Mouse (Mus musculus) thymus, postnatal 0 days (tissue): Measurements from ENCODE around the gene 3110082I17Rik. TPM values are rescaled to one million over a fixed set of nuclear protein-coding genes. Genes with fewer than 3 reads are reported as not detected.
A peak's percentile ranks its signal among the peaks of the same experiment; 100 is the strongest.

Experiments used
- DNase-seq: peaks from one replicate; pipeline ENCODE4 v3.0.0-alpha.2; 2015; ENCODE audit warnings: low spot score
- polyA plus RNA-seq: library from polyadenylated mRNA; unstranded; fragments of >200 nt; fragmentation: Nextera tagmentation; extraction: Ambion mirVana; gene quantifications from 2 replicates; pipeline ENCODE4 v1.2.1, GENCODE M21; 2015

Gene 3110082I17Rik
- polyA plus RNA-seq, 1 experiment from 2014 or later = 19.9 TPM

DNA sequence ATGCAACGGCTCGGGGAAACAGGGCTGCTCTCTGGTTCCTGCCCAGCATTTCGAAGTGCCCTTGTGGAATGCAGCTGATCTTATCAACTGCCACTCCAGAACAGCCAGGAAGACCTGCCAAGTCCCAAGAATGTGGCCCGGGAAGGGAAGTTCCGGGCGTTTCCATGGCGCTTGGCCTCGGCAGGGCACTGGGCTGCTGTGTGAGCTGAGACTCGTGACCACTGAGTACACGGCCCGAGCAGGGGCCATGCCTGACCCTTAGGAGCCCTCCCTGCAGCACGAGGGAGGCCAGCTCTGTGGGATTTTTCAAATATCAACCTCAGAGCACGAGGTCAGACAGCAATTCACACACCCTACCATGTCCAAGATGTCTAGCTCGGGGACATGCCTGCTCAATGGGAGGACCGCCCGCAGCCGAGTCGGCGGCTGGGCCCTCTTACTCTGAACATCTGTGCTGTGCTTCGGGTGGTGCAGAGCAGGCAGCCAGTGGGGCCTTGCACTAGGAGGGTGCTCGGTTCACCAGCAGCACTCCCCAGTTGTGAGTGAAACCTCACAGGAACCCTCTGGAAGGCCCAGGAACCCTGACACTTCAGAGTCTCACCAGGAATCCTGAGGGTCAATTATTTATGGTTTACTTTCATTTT lies 81.2 kb downstream of the 3110082I17Rik start:
- peak; percentile 44 for DNase-seq

DNA sequence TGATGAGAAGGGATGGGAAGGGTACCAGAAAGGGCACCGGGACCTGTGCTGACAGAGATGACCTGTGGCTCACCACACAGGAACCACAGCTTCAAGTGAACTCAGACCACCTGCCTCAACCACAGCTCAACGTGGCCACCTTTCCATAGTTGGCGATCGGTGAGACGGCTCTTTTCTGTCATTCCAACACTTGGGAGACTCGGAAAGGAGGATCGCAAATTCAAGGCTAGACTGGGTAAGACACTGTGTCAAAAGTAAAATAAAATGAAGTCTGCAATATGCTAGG lies 82.1 kb downstream of the 3110082I17Rik start:
- DNase-seq = no peak

DNA sequence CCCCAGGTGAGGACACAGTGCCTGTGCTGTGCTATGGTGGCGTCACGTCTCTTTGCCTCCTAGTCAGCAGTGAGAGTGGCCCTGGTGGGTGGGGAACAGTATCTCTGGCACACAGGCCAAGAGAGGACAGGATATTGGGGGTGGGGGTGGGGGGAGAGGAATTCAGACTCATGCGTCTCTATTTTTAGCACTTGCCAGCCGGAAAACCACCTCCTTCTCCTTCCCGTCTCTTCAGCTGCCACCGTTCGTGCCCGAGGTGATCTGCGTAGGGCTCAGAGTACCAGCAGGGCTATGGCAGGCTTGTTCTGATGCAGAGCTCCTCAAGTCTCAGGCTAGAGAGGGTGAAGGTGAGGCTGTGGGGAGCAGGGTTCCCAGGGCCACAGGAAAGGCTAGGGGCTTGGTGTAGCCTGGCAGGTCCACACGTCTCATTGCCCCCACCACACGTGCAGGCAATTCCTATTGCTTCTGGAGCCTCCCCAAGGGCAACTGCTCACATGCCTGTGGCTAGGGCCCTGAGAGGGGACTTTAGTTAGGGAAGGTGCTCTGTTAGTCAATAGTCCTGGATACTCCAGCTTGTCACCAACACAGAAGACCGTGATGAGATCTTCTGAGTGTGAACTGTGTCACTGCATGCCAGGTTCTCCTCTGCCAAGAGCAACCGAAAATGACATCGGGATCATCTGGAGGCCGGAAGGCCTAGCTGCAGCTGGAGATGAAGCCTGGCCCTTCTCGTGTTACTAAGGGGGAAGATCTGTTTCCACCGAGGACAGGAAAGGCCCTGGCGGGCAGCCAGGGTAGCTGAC lies 82.7 kb downstream of the 3110082I17Rik start, which contains the start of gene Gpr146:
Gpr146 (plus strand) TSS at position 230 of the 803 bp plus-strand sequence.
- DNase-seq = peak; percentile 44

DNA sequence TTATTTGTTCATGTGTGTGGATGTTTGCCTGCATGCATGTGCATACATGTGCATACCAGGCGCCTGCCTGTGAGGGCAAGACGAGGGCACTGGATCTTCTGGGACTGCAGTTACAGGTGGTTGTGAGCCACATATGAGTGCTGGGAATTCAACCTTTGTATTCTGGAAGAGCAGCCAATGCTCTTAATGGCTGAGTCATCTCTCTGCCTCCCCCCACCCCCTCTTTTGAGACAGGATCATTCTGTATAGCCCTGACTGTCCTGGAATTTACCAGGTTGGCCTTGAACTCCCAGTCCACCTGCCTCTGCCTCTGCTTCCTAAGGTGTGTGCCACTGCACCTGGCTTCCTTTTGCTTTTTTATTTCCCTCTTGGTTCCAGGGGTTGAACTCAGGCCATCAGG lies 85.5 kb downstream of the 3110082I17Rik start:
- no peak for DNase-seq

DNA sequence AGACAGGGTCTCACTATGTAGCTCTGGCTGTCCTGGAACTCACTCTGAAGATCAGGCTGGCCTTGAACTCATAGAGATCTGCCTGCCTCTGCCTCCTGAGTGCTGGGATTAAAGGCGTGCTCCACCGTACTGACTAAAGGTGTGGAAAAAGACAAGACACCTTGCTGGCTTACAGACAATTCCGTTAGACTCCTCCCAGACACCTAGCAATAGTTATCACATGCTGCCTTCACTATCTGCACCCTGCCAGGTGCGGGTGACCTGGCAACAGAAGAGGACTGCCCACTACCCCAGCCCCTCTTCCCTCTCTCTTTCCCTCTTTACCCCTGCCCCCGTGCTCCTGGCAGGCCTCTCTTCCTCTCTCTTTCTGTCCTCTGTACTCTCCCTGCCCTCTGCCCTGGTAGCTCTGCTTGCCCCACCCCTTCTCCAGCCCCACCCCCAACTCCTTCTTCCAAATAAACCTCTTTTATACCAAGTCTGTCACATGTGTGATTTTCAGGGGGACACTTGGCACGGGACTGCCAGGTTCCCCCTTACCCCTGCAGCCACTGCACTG lies 86.4 kb downstream of the 3110082I17Rik start:
- DNase-seq = no peak

DNA sequence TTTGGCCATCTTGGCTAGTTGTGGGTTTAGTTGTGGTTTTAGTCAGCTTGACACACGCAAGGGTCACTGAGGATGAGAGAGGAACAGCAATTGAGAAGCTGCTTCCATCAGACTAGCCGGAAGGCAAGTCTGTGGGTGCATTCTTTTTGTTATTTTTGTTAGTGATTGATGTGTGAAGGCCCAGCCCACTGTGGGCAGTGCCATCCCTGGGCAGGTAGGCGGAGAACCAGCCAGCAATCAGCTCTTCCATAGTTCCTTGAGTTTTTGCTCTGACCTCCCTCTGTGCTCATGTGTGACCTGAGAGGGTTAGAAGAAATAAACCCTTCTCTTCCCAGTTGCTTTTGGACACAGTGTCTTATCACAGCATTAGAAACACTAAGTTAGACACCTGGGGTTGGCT lies 87.2 kb downstream of the 3110082I17Rik start:
- DNase-seq = no peak

DNA sequence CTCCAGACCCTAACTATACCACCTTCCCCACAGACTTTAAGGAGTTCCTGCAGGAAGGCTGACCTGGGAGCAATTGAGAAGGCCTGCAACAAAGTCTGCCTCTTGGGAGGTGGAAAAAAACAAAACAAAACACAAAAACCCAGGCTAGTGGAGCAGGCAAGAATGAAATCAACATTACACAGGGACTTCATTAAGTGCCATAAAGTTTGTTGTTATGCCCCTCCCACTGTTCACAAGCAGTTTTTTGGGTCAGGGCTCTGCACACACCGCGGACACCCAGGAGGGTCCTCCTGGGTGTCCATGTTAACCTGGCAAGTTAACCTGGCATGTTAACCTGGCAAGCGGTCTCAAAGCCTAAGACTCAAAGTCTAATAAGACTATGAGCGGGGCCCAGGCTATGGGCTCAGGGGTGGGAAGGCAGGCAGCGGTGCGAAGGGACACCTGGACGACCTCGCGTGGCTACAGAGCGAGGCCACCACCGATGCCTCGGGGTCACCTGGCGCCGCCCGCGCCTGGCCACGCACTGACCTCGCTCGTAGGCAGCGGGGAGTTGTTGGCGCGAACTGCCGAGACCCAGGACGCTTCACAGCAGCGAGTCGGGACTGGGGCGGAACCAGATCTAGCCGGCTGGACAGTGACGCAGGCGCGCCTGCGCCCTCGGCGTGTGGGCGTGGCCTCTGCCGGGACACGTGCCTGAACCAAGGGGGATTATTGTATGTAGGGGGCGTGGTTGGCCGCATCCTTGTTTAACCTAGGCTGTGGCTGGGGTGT lies 88.5 kb downstream of the 3110082I17Rik start:
- peak; percentile 88 for DNase-seq

DNA sequence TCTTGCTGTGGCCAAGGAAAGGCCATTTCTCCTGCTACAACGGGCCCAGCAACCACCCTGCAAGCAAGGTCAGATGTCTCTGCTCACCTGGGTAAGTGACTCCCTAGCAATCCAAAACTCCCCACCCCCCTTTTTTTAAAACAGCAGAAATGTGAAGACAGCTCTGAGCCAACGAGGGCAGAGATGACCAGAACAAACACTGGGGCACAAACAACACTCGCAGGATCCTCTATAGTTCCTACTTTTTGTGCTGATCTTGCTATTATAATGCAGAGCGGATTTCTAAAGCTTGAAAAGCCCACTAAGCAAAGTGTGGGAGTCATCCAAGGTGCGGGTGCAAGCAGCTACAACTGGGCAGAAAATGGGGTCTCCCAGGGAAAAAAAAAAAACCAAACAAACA lies 89.2 kb downstream of the 3110082I17Rik start:
- no peak for DNase-seq

DNA sequence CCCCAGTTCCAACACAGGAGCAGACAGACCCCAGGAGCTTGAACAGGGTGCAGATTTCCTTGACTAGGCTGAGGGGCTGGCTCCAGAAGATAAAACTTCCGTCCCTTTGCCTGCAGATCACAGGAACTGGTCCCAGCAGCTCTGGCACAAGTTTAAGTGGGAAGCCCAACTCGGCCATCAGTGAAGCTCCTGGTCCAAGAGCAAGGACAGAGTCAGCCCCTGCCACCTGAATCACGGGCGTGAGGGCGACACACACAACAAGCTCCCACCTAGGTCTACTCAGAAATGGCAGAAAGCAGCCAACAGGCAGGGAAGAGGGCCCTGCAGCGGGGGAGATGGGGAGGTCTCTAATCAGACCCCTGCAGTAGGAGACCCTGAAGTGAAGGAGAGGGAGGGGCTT lies 90.0 kb downstream of the 3110082I17Rik start:
- no peak for DNase-seq

DNA sequence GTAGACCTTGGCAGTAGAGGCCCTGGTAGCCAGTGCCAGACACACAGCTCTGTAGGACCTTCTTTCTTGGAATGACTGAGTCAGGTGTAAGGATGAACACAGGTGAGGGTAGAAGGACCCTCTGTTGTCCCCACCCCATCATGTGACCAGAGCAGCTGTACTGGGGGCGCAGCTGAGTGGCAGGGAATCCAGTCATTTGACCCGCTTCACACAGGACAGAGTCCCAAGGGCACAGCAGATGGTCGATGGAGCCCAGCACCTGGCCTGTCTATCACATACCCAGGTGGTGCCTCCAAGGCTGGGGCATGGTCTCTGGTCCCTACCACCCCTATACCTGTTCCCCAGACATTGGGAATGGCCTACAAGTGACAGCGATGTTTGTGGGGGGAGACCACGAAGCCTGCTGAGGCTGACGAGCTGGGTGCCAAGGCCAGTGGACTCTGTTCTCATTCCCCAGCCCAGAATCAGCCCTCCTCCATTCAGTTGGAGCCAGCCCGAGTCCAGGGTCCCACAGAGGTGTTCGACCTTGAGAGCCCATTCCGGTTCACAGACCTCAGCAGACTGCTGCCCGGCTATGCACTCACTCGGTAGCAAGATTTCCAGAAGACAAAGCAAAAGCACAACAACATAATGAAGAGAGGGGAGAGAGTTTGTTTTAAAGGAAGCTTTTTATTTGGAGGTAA lies 91.5 kb downstream of the 3110082I17Rik start:
- no peak for DNase-seq

DNA sequence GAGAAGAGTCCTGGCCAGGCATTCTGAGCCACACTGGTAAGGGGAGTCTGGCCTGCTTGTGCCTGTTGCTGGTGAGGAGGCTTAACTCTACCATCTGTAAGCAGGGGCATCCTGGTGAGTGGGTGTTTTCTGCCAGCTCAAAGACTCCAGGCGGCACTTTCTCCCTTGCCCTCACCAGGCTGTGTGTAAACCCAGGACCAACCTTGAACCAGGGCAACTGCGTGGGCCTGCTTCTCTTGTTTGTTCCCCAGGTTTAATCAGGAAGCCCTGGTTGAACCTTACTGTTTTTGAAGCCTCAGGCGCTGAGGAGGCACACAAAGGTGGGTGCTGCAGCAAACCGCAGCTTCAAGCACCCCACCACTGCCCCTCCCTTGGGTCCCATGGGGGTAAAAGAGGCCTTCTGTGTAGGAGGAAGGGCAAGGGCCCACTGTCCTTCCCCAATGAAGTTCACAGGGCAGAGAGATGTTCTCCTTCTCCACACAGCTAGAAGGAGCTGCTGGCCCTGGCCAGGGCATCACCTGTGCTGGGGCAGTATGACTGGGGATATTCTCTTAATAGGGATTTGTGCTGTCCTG lies 92.4 kb downstream of the 3110082I17Rik start:
- DNase-seq = no peak

DNA sequence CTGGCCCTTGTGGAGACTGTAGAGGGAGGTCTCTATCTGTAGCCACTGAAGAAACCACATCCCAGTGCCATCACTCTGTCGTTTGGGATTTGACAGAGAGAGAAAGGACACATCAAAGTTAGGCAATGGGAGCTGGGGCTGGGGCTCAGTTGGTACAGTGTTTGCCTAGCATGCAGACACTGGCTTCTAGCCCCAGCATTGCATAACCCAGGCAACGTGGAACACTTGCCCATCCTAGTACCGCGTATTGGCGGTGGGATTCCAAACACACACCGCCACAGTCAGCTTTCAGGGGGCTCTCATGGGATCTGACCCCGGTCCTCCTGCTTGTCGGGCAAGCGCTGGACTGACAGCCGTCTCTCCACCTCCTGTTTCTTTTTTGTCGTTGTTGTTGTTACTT lies 93.8 kb downstream of the 3110082I17Rik start:
- DNase-seq = no peak

DNA sequence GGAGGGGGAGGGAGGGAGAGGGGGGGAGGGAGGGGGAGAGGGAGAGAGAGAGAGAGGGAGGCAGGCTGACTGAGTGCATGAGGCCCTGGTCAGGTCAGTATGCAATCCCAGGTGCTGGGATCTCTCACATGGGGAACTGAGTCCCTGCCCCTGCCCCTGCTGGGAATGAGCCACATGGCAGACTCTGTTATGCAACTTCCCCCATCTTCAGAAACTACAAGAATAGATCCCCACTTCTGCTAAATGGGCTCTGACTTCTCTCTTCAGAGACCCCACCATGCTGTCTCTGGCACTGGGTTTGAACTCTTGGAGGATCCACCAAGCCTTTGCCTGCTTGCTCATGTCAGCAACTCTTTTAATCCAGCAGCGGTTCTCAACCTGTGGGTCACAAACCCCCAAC lies 94.5 kb downstream of the 3110082I17Rik start:
- no peak for DNase-seq

DNA sequence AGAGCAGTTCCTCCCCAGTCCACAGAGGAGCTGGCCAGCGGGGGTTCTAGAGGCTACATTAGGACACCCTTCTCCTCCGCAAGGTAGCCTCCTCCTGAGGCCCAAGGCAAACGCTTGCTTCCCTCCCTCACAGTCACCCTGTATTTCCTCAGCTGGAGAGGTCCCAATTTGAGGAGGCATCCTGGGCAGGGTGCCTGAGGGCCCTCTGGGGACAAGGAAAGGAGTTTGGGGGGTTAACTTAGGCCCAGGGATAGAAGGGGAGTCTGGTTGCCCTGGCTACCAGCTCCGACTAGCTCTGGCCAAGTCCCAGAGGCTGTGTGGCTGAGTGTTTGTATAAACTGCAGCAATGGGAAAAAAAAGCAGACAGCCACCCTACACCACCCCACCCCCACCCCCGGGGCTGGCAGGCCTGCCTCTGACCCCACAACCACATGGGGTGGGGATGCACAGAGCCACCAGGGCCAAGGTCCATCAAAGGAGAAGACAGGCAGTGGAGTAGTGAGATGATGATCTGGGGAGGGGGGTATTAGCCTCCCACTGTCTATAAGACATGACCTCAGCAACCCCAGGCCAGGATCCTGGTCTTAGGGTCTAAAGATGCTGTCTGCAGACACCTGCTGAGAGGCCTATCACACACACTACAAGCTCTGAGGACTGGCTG lies 95.3 kb downstream of the 3110082I17Rik start:
- no peak for DNase-seq

DNA sequence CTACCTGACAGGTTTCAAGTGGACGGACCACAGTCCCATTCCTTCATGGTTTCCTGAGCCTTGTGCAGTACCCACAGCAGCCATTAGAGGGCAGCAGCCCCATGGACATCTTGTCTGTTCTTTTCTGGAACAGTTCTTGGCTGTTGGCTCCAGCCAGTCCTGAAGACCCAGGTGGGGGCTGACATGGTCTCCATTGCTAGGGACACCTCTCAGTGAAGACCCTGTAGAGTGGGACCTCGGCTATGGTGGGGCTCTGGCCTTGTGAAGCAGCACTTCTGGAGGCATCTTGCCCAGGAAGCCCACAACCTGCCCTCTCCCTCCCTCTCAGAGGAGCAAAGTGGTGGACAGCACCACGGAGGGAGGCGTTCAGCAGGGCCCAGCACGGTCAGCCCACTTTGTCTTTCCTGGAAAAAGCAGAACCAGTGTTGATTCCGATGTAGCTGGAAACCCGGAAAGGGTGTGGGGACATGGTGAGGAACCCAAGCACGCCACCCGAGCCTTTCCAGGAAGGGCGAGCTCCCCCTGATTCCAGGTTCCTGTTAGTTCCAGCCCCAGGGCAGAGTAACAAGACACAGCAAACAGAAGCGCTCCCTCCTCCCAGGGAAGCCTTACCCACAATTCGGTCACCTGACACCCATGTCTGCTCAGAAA lies 95.9 kb downstream of the 3110082I17Rik start:
- peak; percentile 82 for DNase-seq

DNA sequence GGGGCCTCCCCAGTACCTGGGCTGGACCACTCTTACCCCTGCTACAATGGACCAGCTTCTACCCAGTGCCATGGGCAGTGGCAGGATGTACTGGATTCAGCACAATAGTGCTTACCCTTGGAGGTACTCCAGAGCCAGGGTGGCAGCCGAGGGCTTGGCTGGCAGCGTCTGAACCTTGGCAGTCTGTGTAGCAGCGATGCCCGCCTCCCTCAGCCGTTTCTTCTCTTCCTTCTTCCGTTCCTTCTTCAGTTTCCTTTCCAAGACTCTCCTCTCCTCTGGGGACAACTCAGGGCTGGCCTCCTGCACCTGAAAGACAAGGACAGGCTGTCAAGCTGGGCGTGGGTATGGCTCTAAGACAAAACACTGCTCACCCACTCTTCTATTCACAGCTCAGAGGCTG lies 96.5 kb downstream of the 3110082I17Rik start:
- no peak for DNase-seq

DNA sequence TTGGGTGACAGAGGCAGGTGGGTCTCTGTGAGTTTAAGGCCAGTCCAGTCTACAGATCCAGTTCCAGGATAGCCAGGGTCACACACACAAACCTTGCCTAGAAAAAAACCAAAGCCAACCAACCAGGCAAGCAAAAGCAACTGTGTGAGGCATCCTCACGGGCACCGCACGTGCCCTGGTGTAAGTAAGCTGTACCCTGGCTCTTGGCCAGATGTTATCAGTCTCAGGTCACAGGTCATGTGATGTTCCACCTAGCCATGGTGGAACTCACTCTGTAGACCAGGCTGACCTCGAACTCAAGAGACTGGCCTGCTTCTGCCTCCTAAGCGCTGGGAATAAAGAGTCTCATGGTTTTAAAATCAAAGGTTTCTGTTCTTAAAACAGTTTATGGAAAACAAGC lies 101.1 kb downstream of the 3110082I17Rik start:
- DNase-seq = no peak

DNA sequence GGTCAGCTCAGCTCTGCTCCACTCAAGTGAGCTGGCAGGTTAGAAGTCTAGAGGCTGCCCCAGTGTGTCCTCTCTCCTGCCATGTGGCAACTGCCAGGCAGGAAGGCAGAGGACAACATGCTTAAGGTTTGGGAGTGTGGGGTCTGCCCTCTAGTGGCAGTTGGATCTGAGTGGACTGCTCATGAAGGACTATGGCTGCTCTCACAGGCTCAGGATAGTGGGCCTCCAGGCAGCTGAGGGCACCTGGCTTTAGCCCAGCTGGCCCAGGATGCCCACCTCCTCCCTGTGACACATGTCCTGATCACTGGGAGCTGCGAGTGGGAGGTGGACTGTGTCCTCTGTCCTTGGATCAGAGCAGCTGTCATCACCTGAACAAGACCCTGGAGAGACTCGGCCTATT lies 101.7 kb downstream of the 3110082I17Rik start:
- DNase-seq = peak; percentile 66

DNA sequence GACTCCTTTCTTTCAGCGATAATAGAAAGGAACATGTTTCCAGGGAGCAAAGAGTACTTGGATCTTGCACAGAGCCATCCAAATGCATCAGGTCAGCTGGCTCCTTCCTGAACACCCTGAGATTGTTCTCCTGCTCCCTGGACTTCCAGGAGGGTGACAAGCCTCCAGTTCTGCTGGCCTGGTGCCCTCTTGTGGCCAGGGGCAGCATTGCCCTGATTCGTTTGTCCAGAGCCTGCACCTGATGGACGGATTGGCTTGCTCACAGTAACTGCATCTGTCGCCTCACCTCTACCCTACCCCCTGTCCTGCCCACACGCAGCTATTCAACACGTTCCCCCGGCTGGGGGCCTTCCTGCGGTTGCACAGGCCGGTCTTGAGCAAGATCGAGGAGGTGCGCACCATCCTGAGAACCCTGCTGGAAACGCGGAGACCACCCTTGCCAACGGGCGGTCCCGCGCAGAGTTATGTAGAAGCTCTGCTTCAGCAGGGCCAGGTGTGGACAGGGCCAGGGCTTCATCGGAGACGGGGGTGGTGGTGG lies 105.0 kb downstream of the 3110082I17Rik start:
- peak; percentile 63 for DNase-seq

DNA sequence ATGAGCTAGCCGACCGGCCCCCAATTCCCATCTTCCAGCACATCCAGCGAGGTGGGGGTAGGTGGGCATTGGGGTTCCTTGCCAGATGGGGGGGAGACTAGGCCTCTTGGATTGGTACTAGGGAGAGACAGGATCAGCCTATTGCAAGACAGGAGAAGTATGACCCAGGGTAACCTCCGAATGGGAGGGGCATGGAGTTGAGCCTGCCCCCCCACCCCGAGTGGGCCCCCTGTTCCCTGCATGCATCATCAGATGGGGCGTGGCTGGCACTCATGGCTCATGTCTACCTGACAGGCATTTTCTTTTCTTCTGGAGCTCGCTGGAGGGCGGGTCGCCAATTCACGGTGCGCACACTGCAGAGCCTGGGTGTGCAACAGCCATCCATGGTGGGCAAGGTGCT lies 106.4 kb downstream of the 3110082I17Rik start:
- no peak for DNase-seq
